Mouse (Mus musculus) intestine, embryonic 16.5 days (tissue): ENCODE results near the gene Gm11437. TPM values are rescaled to one million over a fixed set of nuclear protein-coding genes. Genes with fewer than 3 reads are reported as not detected.

ENCODE experiments used
- ATAC-seq: fragments of 200-750 bp; cut with Nextera tagmentation; 2 replicates; pipeline ENCODE4 v1.8.0; 2017; ENCODE audit warnings: moderate TSS enrichment, moderate library complexity
- H3K27ac ChIP-seq: fragments of 300-500 bp; sonication (generic); 2 replicates; pipeline ENCODE4 v1.5.1; 2014; ENCODE audit warnings: mild to moderate bottlenecking, low read length
- H3K27me3 ChIP-seq: fragments of 300-500 bp; sonication (generic); replicated peaks from 2 replicates; pipeline ENCODE4 v1.6.1; 2014; ENCODE audit warnings: low read length, control low read depth, mixed read lengths; ENCODE audit not compliant: control insufficient read depth, insufficient read depth
- H3K36me3 ChIP-seq: fragments of 300-500 bp; sonication (generic); 2 replicates; pipeline ENCODE4 v1.6.1; 2014; ENCODE audit warnings: low read length, control low read depth; ENCODE audit not compliant: control insufficient read depth, insufficient read depth
- H3K4me1 ChIP-seq: fragments of 300-500 bp; sonication (generic); 2 replicates; pipeline ENCODE4 v1.6.1; 2014; ENCODE audit warnings: low read length, control low read depth, mixed read lengths; ENCODE audit not compliant: control insufficient read depth, insufficient read depth
- H3K4me2 ChIP-seq: fragments of 300-500 bp; sonication (generic); 2 replicates; pipeline ENCODE4 v1.6.1; 2014; ENCODE audit warnings: low read depth, low read length, control low read depth
- H3K4me3 ChIP-seq: fragments of 300-500 bp; sonication (generic); 2 replicates; pipeline ENCODE4 v1.5.1; 2014; ENCODE audit warnings: mild to moderate bottlenecking, low read length
- H3K9ac ChIP-seq: fragments of 300-500 bp; sonication (generic); 2 replicates; pipeline ENCODE4 v1.6.1; 2014; ENCODE audit warnings: low read depth, low read length
- H3K9me3 ChIP-seq: fragments of 300-500 bp; sonication (generic); 2 replicates; pipeline ENCODE4 v1.6.1; 2016; ENCODE audit warnings: low read length, control low read depth; ENCODE audit not compliant: control insufficient read depth
- WGBS: fragments of 180-500 bp; shearing (Covaris S2); extraction: QIAGEN DNeasy Blood & Tissue Kit; methylation state at CpG from one replicate; pipeline ENCODE4 v1.1.7; 2014; 5-methylcytosine and 5-hydroxymethylcytosine counted together
- polyA plus RNA-seq: library from polyadenylated mRNA; unstranded; fragments of >200 nt; fragmentation: Nextera tagmentation; extraction: Ambion mirVana; gene quantifications from 2 replicates; pipeline ENCODE4 v1.2.1, GENCODE M21; 2015

The Gm11437 gene
- 0.17 TPM in 1 of 2 replicates, not detected in the other for polyA plus RNA-seq

DNA sequence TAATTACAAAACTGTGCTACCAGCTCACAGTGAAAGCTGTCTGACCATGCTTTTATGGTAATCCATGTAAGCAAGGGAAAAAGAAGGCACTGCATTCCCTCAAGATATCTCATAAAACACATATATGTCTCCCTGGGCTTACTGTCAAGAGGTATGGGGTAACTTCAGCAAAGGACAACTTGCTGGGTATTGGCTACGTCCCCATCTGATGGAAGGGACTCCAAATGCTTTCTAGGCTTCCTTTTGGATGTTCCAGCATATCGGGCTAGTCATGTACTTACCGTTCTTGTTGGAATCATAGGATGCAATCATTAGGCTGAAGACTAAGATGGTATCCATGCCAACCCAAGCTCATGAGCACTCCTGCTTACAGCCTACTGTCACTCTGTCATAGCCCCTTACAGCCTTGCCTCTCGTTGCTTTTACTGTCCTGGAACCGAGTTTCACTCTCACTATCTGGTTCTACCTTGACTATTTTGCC is at the start of gene Gm11437:
Gm11437 (minus strand) TSS at position 431 of the 481 bp plus-strand sequence.
- Histone ChIP-seq H3K27ac (no peak within 1 kb of the TSS; the same call in 1 of the 2 replicates), H3K9me3 (no peaks in the 10 kb centered on the region), H3K4me1 (peaks cover 18% of the 10 kb centered on the region), H3K4me2 (no peak within 1 kb of the TSS), H3K4me3 (no peak within 1 kb of the TSS), H3K36me3 (no peaks in the 10 kb centered on the region), H3K9ac (no peak within 1 kb of the TSS), H3K27me3 (no peaks in the 10 kb centered on the region)
- WGBS = 71% methylated on average over 5 of the region's 5 CpGs
- peak; percentile 48; the same call in 1 of the 2 replicates for ATAC-seq

DNA sequence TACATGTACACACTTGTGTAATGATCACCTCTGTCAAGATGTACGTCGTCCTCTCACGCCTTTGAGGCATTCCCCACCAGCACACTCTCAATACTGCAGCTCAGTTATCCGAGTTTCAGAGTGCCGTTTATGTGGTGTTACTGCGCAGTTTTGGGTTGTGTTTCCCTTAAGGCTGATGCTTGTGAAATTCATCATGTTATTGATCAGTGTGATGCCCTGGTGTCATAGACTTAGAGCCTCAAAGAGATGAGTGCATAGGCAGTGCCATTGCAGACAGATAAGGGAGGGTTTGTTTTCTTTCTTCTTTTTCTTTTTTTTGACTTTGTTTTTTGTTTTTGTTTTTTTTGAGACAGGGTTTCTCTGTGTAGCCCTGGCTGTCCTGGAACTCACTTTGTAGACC is 43.6 kb upstream of the Gm11437 start:
- H3K4me2 ChIP-seq = no peak overlapping the region
- no peaks in the 10 kb centered on the region for H3K36me3 ChIP-seq
- no peaks in the 10 kb centered on the region for H3K9me3 ChIP-seq
- ATAC-seq = no peak
- H3K27me3 ChIP-seq = no peaks in the 10 kb centered on the region
- no peak overlapping the region for H3K9ac ChIP-seq
- no peak overlapping the region for H3K4me3 ChIP-seq
- H3K27ac ChIP-seq = no peak overlapping the region
- WGBS = 97% methylated on average over 6 of the region's 6 CpGs
- no peaks in the 10 kb centered on the region for H3K4me1 ChIP-seq

DNA sequence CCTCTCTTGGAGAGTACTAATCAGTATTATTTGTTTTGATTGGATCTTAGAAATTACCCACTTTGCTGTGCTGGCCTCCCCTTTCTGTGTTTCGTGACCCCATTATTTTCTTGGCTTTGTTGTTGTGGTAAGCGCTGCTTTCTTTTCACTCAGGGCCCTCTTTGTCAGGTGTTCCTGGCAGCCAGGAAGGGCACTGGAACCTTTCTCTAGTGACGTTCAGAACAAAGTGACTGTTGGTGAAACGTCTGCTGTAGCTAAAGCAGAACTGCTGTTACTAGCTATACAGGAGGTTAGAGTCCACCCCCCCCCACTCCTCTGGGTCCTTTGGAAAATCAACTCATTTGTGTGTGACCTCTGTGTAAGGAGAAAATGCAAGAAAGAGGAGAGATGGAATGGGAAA is 38.5 kb upstream of the Gm11437 start:
- ATAC-seq = no peak
- Histone ChIP-seq H3K36me3 (0 out of 2 replicates have a peak, but pooled peaks cover 2% of the 10 kb centered on the region), H3K4me2 (no peak overlapping the region), H3K27me3 (no peaks in the 10 kb centered on the region), H3K27ac (no peak overlapping the region), H3K4me3 (no peak overlapping the region), H3K9me3 (no peaks in the 10 kb centered on the region), H3K9ac (no peak overlapping the region), H3K4me1 (no peaks in the 10 kb centered on the region)
- WGBS = 62% methylated on average over 4 of the region's 4 CpGs

DNA sequence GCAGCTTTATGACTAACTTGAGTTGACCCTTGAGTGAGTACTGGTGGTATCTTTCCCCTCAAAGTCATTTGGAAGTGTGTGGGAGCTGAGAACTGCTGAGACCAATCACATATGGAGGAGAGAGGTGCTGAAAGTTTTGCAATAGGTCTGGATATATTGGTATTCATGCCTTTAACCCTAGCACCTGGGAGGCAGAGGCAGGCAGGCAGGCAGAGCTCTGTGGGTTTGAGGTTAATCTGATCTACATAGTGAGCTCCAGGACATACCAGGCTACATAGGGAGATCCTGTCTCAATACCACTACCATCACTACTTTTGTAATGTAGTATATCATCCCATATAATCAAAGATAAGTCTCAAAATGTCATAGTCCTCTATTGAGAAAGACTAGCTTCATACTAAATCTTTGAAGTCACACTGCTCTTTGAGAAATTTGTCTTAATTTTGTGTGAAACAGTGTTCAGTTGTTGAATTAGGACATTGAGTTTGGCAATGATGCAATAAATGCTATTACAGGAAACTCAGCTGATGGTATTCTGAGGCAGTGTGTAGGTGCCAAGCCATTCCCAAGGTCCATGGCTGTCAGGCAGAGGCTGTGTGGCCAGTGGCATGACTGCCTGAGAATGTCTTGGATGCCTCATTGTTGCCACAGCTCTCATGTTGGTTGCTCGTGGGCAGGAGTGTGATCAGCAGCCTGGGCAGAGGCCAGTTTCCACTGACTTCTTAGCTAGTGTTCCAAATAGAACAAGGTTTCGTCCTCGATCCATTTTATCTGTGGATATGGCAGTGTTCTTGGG is 30.5 kb upstream of the Gm11437 start:
- no peak overlapping the region for H3K9ac ChIP-seq
- H3K4me1 ChIP-seq = no peaks in the 10 kb centered on the region
- no peak for ATAC-seq
- H3K4me3 ChIP-seq = no peak overlapping the region
- no peaks in the 10 kb centered on the region for H3K9me3 ChIP-seq
- no peaks in the 10 kb centered on the region for H3K27me3 ChIP-seq
- peaks cover 6% of the 10 kb centered on the region; the same call in 1 of the 2 replicates for H3K36me3 ChIP-seq
- H3K27ac ChIP-seq = no peak overlapping the region
- H3K4me2 ChIP-seq = no peak overlapping the region
- WGBS = 92% methylated on average over 3 of the region's 3 CpGs

DNA sequence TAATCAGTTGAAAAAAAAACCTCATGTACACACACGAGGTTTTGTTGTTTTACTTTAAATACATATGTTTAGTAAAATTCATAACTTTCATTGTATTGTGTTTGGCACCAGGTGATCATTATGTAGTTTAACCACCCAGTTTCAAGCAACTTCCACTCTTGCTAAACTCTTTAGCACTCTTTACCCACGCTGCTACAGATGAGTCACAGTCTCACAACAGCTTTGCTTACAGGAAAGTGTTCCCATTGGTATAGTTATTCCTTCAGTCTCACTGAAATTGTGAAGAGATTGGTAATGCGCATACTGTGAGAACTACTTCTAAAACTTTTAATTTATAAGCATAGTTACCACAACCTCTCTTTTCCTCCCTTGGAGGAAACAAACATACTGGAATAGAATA is 27.5 kb upstream of the Gm11437 start:
- Histone ChIP-seq H3K36me3 (peaks cover 6% of the 10 kb centered on the region; the same call in 1 of the 2 replicates), H3K4me3 (no peak overlapping the region), H3K4me2 (no peak overlapping the region), H3K9ac (no peak overlapping the region), H3K27me3 (no peaks in the 10 kb centered on the region), H3K9me3 (no peaks in the 10 kb centered on the region), H3K27ac (no peak overlapping the region), H3K4me1 (no peaks in the 10 kb centered on the region)
- no peak for ATAC-seq
- WGBS = 88% methylated on average over 3 of the region's 3 CpGs

DNA sequence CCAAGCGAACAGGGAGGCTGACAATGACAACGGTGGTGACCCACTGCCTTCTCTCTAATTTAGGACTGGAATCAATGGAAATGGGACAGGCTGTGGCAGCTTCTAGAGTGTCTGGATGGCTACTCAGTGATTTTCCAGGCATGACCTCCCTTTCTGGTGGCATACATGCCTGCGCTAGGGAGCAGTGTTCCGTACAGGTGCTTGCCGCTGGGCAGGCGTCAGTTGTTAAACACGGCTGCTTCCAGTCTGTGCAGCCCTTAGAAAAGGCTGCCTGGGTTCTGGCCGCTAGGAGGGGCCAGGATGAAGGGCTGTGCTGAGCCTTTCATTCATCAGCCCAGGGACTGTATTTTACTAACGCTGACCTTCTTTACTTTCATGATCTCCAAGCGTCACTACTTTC is 26.0 kb upstream of the Gm11437 start:
- H3K9me3 ChIP-seq = no peaks in the 10 kb centered on the region
- H3K9ac ChIP-seq = no peak overlapping the region
- H3K27me3 ChIP-seq = no peaks in the 10 kb centered on the region
- H3K36me3 ChIP-seq = peaks cover 6% of the 10 kb centered on the region; the same call in 1 of the 2 replicates
- no peak overlapping the region for H3K27ac ChIP-seq
- H3K4me3 ChIP-seq = no peak overlapping the region
- no peaks in the 10 kb centered on the region for H3K4me1 ChIP-seq
- H3K4me2 ChIP-seq = no peak overlapping the region
- no peak for ATAC-seq
- WGBS = 75% methylated on average over 10 of the region's 10 CpGs

DNA sequence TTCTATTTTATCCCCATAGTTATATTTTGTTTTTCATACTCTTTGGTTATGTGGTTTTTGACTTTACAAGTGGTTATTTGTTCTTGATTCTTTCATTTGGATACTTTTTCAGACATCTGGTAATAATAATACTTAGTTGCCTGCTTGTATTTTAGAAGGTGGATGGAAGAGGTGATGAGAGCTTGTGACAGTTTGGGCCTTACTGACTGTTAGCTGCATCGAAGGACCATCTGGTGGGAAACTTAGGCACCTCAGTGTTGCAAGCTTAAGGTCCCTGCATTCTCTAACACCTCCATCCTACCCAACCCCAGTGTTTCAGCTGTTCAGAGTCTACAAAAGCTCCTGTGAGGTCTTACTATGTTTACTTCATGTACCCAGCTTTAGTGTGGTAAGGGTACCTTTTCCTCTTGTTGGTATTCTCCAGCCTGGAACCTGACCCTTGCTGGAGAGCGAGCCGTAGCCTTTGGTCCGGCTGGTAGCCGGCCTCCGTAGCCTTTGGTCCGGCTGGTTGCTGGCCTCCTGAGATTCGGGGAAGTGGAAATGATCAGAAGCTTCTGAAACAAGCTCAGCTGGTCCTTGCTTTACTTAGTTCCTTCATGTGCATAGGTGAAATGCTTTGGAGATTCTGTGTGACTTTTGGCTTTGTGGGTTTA is 23.4 kb upstream of the Gm11437 start:
- Histone ChIP-seq H3K27ac (no peak overlapping the region), H3K4me3 (no peak overlapping the region), H3K9ac (no peak overlapping the region), H3K27me3 (no peaks in the 10 kb centered on the region), H3K4me1 (no peaks in the 10 kb centered on the region), H3K9me3 (no peaks in the 10 kb centered on the region), H3K4me2 (no peak overlapping the region), H3K36me3 (peaks cover under 1% of the 10 kb centered on the region; the same call in 1 of the 2 replicates)
- WGBS = 89% methylated on average over 8 of the region's 8 CpGs
- no peak for ATAC-seq

DNA sequence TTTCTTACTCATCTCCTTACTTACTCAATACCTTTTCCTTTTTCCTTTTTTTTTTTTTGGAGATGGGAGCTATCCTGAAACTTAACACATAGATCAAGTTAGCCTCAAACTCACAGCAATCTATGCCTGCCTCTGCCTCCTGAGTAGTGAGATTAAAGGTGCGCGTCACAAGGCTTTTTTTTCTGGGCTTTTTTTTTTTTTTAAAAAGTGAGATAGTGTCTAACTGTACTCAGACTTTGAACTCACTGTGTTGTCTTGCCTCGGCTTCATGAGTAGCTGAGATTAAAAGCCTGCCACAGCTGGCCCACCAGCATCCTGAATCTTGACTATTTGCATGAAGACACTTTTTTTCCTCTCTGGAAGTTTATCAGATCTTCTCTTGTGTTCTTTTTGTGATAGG is 21.3 kb upstream of the Gm11437 start:
- Histone ChIP-seq H3K9me3 (no peaks in the 10 kb centered on the region), H3K4me1 (no peaks in the 10 kb centered on the region), H3K27ac (no peak overlapping the region), H3K36me3 (no peaks in the 10 kb centered on the region), H3K27me3 (no peaks in the 10 kb centered on the region), H3K4me2 (no peak overlapping the region), H3K9ac (no peak overlapping the region), H3K4me3 (no peak overlapping the region)
- WGBS = 61% methylated on average over 3 of the region's 3 CpGs
- ATAC-seq = no peak

DNA sequence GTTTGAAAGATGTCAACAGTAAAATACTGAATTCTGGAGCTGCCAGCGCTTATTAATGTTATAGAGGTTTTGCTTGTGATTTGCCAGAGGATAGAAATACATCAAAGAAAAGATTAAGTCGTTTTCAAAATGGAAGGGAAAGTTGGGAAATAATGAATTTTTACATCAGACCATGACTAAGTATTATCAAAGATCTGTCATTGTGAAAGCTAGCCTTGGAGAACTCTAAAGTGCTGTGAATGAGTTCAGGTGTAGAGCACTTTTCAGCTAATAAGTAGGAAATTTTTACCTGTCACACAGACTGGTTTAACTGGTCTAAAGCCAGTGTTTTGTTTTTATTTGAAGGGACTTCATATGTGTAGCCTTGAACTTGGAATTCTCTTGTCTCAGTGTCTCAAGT is 14.0 kb upstream of the Gm11437 start:
- WGBS = 66% methylated on average over 2 of the region's 2 CpGs
- H3K4me2 ChIP-seq = peak overlapping the region; percentile 82
- no peak for ATAC-seq
- H3K27ac ChIP-seq = no peak overlapping the region
- H3K4me3 ChIP-seq = peak overlapping the region; percentile 96
- no peaks in the 10 kb centered on the region for H3K27me3 ChIP-seq
- H3K36me3 ChIP-seq = no peaks in the 10 kb centered on the region
- H3K9me3 ChIP-seq = no peaks in the 10 kb centered on the region
- H3K4me1 ChIP-seq = peaks cover 11% of the 10 kb centered on the region
- peak overlapping the region; percentile 90; the same call in 1 of the 2 replicates for H3K9ac ChIP-seq
